Mouse (Mus musculus): Measurements from ENCODE around the gene Vmn1r148. TPM values are rescaled to one million over a fixed set of nuclear protein-coding genes. Genes with fewer than 3 reads are reported as not detected.
"Not testable (repeated sequence)": the region's sequence is repeated elsewhere in the genome, so short reads cannot be mapped to it uniquely, and the experiment has no call there.

Gene Vmn1r148
- polyA plus RNA-seq (2012; rRNA removed) (not detected in 2 replicates), polyA plus RNA-seq (2014; fragmentation: Nextera tagmentation; extraction: Ambion mirVana) (not detected in 2 replicates)

DNA sequence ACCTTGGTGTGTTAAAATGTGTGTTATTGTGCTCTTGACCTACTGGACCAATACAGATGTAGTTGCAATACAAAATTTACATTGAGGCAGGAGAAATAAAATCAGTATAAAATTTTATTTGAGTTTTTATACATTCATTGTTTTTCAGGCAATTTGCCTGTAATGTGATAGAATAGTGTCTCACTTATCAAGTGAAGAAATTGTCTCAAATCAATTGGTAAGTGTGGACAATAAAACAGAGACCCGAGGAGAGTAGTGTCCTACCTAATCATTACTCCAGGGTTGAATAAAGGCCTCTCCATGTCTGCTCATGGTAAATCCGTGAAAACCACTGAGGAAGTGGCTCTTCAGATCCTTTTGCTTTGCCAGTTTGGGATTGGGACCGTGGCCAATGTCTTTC, at the start of gene Vmn1r148:
Gene Vmn1r148, plus strand, starts transcription at position 301 of the 400 bp plus-strand sequence.
- not testable (repeated sequence) for H3K27me3 ChIP-seq (ENCODE audit: control insufficient read depth, insufficient read depth, low read length); H3K4me3 ChIP-seq (replicated peaks; ENCODE audit: low read length); ATAC-seq (ENCODE audit: low FRiP score, low read depth); H3K4me1 ChIP-seq (ENCODE audit: control insufficient read depth, insufficient read depth, low read length); DNase-seq (ENCODE audit: low spot score); H3K27ac ChIP-seq (replicated peaks; ENCODE audit: low read depth, low read length); H3K9me3 ChIP-seq (ENCODE audit: control insufficient read depth, low read length); H3K36me3 ChIP-seq (ENCODE audit: control insufficient read depth, insufficient read depth, low read length); H3K4me2 ChIP-seq (replicated peaks; ENCODE audit: low read depth, low read length, severe bottlenecking); H3K9ac ChIP-seq (ENCODE audit: low read depth, low read length, severe bottlenecking)
- no CpG with 5 or more reads among the region's 3 CpGs for WGBS

- H3K4me1 ChIP-seq (ENCODE audit: control insufficient read depth, insufficient read depth, low read length); H3K27me3 ChIP-seq (ENCODE audit: control insufficient read depth, insufficient read depth, low read length); H3K27ac ChIP-seq (replicated peaks; ENCODE audit: low read depth, low read length); H3K4me3 ChIP-seq (replicated peaks; ENCODE audit: low read length); H3K36me3 ChIP-seq (ENCODE audit: control insufficient read depth, insufficient read depth, low read length); H3K9ac ChIP-seq (ENCODE audit: low read depth, low read length, severe bottlenecking); ATAC-seq (ENCODE audit: low FRiP score, low read depth); H3K9me3 ChIP-seq (ENCODE audit: control insufficient read depth, low read length); DNase-seq (ENCODE audit: low spot score); H3K4me2 ChIP-seq (replicated peaks; ENCODE audit: low read depth, low read length, severe bottlenecking): not testable (repeated sequence)
- no CpG with 5 or more reads among the region's 1 CpGs for WGBS
These were observed 42.4 kb upstream of the Vmn1r148 start, which contains the start of gene Gm8660 for GRCm38 (mm10) chr7:22370939-22371338. Gm8660 (minus strand) TSS chr7:22371039.

DNA sequence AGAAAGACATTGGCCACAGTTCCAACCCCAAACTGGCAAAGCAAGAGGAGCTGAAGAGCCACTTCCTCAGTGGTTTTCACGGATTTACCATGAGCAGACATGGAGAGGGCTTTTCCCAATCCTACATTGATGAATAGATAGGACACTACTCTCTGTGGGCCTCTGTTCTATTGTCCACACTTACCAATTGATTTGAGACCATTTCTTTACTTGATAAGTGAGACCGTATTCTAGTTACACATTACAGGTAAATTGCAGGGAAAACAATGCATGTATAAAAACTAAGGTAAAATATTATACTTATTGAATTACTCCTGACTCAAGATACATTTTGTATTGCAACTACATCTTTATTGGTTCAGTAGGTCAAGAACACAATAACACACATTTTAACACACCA, 24.7 kb downstream of the Vmn1r148 start, which contains the start of gene Vmn1r149:
Gene Vmn1r149, minus strand, starts transcription at position 101 of the 400 bp plus-strand sequence.
- H3K9me3 ChIP-seq (ENCODE audit: control insufficient read depth, low read length); DNase-seq (ENCODE audit: low spot score); H3K4me3 ChIP-seq (replicated peaks; ENCODE audit: low read length); ATAC-seq (ENCODE audit: low FRiP score, low read depth); H3K4me1 ChIP-seq (ENCODE audit: control insufficient read depth, insufficient read depth, low read length); H3K9ac ChIP-seq (ENCODE audit: low read depth, low read length, severe bottlenecking); H3K27me3 ChIP-seq (ENCODE audit: control insufficient read depth, insufficient read depth, low read length); H3K4me2 ChIP-seq (replicated peaks; ENCODE audit: low read depth, low read length, severe bottlenecking); H3K27ac ChIP-seq (replicated peaks; ENCODE audit: low read depth, low read length); H3K36me3 ChIP-seq (ENCODE audit: control insufficient read depth, insufficient read depth, low read length): not testable (repeated sequence)
- no CpG with 5 or more reads among the region's 2 CpGs for WGBS

DNA sequence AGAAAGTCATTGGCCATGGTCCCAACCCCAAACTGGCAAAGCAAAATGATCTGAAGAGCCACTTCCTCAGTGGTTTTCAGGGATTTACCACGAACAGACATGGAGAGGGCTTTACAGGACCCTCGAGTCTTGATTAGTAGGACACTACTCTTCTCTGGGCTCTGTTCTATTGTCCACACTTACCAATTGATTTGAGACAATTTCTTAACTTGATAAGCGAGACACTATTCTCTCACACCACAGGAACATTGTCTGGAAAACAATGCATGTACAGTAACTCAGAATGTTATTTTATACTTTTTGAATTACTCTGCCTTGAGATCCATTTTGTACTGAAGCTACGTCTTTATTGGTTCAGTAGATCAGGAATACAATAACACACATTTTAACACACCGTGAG, 50.6 kb downstream of the Vmn1r148 start, which contains the start of gene Gm10665:
Gene Gm10665, minus strand, starts transcription at position 101 of the 400 bp plus-strand sequence.
- H3K27ac ChIP-seq (replicated peaks; ENCODE audit: low read depth, low read length); H3K4me2 ChIP-seq (replicated peaks; ENCODE audit: low read depth, low read length, severe bottlenecking); H3K4me1 ChIP-seq (ENCODE audit: control insufficient read depth, insufficient read depth, low read length); H3K9ac ChIP-seq (ENCODE audit: low read depth, low read length, severe bottlenecking); H3K4me3 ChIP-seq (replicated peaks; ENCODE audit: low read length); DNase-seq (ENCODE audit: low spot score); H3K36me3 ChIP-seq (ENCODE audit: control insufficient read depth, insufficient read depth, low read length); H3K27me3 ChIP-seq (ENCODE audit: control insufficient read depth, insufficient read depth, low read length); ATAC-seq (ENCODE audit: low FRiP score, low read depth); H3K9me3 ChIP-seq (ENCODE audit: control insufficient read depth, low read length): not testable (repeated sequence)
- no CpG with 5 or more reads among the region's 5 CpGs for WGBS

Other genes with a start within 250 kb of the Vmn1r148 start
- not detected in 2 replicates for gene Vmn1r142, start 249.5 kb upstream of the Vmn1r148 start, polyA plus RNA-seq (2012; rRNA removed)
- not detected in 2 replicates for gene Vmn1r142, start 249.5 kb upstream of the Vmn1r148 start, polyA plus RNA-seq (2014; fragmentation: Nextera tagmentation; extraction: Ambion mirVana)
- gene Vmn1r143, start 224.2 kb upstream of the Vmn1r148 start, polyA plus RNA-seq (2012; rRNA removed): not detected in 2 replicates
- gene Vmn1r143, start 224.2 kb upstream of the Vmn1r148 start, polyA plus RNA-seq (2014; fragmentation: Nextera tagmentation; extraction: Ambion mirVana): not detected in 2 replicates
- gene Gm8653, start 212.3 kb upstream of the Vmn1r148 start, polyA plus RNA-seq (2012; rRNA removed): not detected in 2 replicates
- gene Gm8653, start 212.3 kb upstream of the Vmn1r148 start, polyA plus RNA-seq (2014; fragmentation: Nextera tagmentation; extraction: Ambion mirVana): not detected in 2 replicates
- not detected in 2 replicates for gene Gm8453, start 184.1 kb upstream of the Vmn1r148 start, polyA plus RNA-seq (2012; rRNA removed)
- gene Gm8453, start 184.1 kb upstream of the Vmn1r148 start, polyA plus RNA-seq (2014; fragmentation: Nextera tagmentation; extraction: Ambion mirVana): not detected in 2 replicates
- not detected in 2 replicates for gene Gm4187, start 83.9 kb upstream of the Vmn1r148 start, polyA plus RNA-seq (2012; rRNA removed)
- not detected in 2 replicates for gene Gm4187, start 83.9 kb upstream of the Vmn1r148 start, polyA plus RNA-seq (2014; fragmentation: Nextera tagmentation; extraction: Ambion mirVana)
- not detected in 2 replicates for gene Gm8660, start 42.5 kb upstream of the Vmn1r148 start, polyA plus RNA-seq (2012; rRNA removed)
- not detected in 2 replicates for gene Gm8660, start 42.5 kb upstream of the Vmn1r148 start, polyA plus RNA-seq (2014; fragmentation: Nextera tagmentation; extraction: Ambion mirVana)
- gene Vmn1r149, start 24.6 kb downstream of the Vmn1r148 start, polyA plus RNA-seq (2012; rRNA removed): not detected in 2 replicates
- not detected in 2 replicates for gene Vmn1r149, start 24.6 kb downstream of the Vmn1r148 start, polyA plus RNA-seq (2014; fragmentation: Nextera tagmentation; extraction: Ambion mirVana)
- gene Gm10665, start 50.5 kb downstream of the Vmn1r148 start, polyA plus RNA-seq (2012; rRNA removed): not detected in 2 replicates
- gene Gm10665, start 50.5 kb downstream of the Vmn1r148 start, polyA plus RNA-seq (2014; fragmentation: Nextera tagmentation; extraction: Ambion mirVana): not detected in 2 replicates
- not detected in 2 replicates for gene Vmn1r151, start 86.1 kb downstream of the Vmn1r148 start, polyA plus RNA-seq (2012; rRNA removed)
- gene Vmn1r151, start 86.1 kb downstream of the Vmn1r148 start, polyA plus RNA-seq (2014; fragmentation: Nextera tagmentation; extraction: Ambion mirVana): not detected in 2 replicates
- not detected in 2 replicates for gene Vmn1r152, start 109.4 kb downstream of the Vmn1r148 start, polyA plus RNA-seq (2012; rRNA removed)
- gene Vmn1r152, start 109.4 kb downstream of the Vmn1r148 start, polyA plus RNA-seq (2014; fragmentation: Nextera tagmentation; extraction: Ambion mirVana): not detected in 2 replicates
- not detected in 2 replicates for gene Gm8677, start 121.3 kb downstream of the Vmn1r148 start, polyA plus RNA-seq (2012; rRNA removed)
- gene Gm8677, start 121.3 kb downstream of the Vmn1r148 start, polyA plus RNA-seq (2014; fragmentation: Nextera tagmentation; extraction: Ambion mirVana): not detected in 2 replicates
- not detected in 2 replicates for gene Gm4201, start 151.8 kb downstream of the Vmn1r148 start, polyA plus RNA-seq (2012; rRNA removed)
- not detected in 2 replicates for gene Gm4201, start 151.8 kb downstream of the Vmn1r148 start, polyA plus RNA-seq (2014; fragmentation: Nextera tagmentation; extraction: Ambion mirVana)
- not detected in 2 replicates for gene Gm4565, start 174.5 kb downstream of the Vmn1r148 start, polyA plus RNA-seq (2012; rRNA removed)
- gene Gm4565, start 174.5 kb downstream of the Vmn1r148 start, polyA plus RNA-seq (2014; fragmentation: Nextera tagmentation; extraction: Ambion mirVana): not detected in 2 replicates
- not detected in 2 replicates for gene Vmn1r155, start 244.4 kb downstream of the Vmn1r148 start, polyA plus RNA-seq (2012; rRNA removed)
- not detected in 2 replicates for gene Vmn1r155, start 244.4 kb downstream of the Vmn1r148 start, polyA plus RNA-seq (2014; fragmentation: Nextera tagmentation; extraction: Ambion mirVana)